Mouse (Mus musculus): ENCODE results near the gene Nmrk1.

Nmrk1 gene

GRCm38 (mm10) chr19:18617504-18617903 lies 14.2 kb upstream of the Nmrk1 start:
- no peak for DNase-seq

- DNase-seq, result no peak
These were observed 12.7 kb upstream of the Nmrk1 start for GRCm38 (mm10) chr19:18619060-18619459.

- no peak for DNase-seq
These were observed 12.1 kb upstream of the Nmrk1 start for GRCm38 (mm10) chr19:18619691-18620090.

GRCm38 (mm10) chr19:18623894-18624293 lies 7.9 kb upstream of the Nmrk1 start:
- no peak for DNase-seq

DNA sequence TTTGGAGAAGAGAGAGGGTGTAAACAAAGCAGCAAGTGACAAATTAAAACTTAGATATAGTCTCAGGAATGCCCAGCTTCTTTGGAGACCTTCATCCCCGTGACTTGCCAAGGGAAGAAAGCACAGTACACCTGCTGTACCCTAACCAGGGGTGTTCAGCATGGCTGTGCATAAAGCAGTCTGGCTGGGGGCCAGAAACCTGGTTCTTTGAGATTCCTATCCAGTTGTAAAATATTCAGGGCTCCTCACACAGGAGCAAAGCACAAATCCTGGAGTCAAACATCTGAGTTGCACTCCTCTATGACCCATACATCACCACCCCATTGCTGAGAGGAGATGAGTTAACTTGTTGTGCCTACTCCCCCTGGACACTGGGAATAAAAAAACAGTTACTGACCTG lies 2.2 kb upstream of the Nmrk1 start:
- DNase-seq, result peak; percentile 48 to 49

DNA sequence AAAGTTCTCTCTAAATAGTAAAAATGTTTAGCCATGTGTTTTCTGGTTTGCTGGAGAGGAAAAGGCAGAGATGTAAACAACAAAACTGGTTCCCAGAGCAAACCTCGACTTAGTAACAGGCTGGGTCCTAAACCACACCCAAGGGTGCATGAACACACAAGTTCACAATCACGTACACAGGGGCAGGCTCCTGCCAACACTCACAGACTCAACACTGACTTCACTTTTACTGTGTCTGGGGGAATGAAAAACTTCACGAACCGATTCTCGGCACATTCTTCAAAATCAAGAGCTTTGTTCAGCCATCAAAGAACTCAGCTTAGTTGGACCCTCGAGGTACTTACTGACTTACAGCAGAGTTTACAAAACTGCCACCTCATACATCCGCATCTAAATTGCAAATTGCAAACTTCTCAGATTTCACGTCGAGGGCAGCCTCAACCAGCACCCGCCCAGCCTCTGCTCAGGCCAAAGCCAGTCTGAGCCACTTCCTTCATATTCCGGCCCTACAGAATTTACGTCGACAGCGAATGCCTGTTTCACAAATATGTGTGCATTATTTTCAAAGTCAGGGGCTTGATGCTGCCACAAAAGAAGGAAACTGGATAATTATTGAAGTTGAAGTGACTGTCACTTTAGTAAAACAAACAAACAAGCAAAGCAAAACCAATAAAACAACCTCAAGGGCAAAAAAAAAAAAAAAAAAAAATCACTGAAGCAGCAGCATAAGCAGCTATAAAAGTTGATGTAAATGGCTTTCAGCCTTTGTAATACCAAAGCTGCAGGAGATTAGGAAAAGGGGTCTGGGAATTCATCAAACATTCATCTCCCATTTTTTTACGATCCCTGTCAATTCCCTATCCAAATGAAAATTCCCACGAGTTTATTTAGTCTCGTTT lies 1.3 kb upstream of the Nmrk1 start:
- no peak for DNase-seq

DNA sequence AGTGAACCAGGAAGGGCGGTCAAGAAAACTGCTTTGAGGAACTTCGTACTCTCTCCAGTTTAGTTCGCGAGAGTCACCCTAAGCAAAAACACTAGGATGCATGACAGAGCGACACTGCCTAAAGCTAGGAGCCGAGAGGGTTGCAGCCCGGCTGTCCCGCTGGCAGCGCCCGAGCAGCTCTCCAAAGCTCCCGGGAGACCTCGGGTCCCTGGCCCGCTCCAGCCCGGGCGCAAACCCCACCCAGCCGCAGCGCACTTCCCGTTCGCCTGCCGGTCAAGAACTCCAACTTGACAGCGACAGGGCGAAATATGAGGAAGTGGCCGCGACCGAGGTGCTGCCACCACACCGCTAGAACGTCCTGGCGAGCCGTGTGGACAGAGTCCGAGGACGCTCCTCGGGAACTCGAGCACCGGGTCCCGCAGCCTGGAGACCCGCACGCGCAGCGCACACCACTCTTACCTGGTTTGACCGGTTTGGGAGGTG lies 548 bp upstream of the Nmrk1 start:
- DNase-seq, result peak in 1 of 2 experiments; percentile 64

DNA sequence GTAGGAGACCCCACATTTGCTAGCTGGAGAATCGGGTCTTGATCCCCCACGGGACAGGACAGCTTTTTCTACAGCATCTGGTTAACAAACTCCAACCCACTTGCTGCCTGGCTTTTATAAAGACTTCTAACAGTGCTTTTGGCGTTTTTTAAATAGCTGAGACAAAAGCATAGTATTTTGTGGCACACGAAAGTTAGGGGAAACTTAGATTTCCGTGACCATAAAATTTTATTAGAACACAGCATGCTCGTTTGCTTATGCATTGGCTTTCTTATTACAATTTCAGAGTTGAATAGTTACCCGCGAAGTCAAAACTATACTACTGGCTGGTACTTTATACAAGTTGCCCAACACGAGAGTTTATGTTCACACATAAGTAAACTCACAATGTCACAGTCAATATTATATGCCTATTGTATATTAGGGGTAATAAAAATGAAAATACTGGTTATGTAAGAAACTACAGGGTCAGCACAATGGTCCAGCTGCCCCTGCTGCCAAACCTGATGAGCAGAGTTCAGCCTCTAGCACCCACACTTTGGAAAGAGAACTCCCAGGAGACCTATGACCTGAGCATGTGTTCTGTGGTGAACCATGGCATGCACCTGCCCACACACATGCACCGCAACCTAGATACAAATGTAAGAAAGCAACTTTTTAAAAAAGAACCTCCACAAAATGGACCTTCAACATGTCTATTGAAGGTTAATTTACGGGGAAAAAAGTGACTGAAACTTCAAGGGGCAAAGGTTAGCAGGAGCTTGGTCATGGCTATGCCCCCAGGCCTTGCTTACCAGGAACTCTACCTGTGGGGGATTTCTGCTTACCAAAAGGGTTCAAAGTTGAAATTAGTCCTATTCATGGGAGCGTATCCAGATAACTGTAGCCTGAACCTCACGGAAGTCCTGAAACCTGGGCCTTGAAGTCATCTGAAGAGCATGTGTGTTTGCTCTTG lies 758 bp downstream of the Nmrk1 start:
- no peak for DNase-seq

GRCm38 (mm10) chr19:18637954-18638353 lies 6.2 kb downstream of the Nmrk1 start:
- no peak for DNase-seq

- DNase-seq, result no peak
These were observed 7.2 kb downstream of the Nmrk1 start for GRCm38 (mm10) chr19:18638949-18639348.

DNA sequence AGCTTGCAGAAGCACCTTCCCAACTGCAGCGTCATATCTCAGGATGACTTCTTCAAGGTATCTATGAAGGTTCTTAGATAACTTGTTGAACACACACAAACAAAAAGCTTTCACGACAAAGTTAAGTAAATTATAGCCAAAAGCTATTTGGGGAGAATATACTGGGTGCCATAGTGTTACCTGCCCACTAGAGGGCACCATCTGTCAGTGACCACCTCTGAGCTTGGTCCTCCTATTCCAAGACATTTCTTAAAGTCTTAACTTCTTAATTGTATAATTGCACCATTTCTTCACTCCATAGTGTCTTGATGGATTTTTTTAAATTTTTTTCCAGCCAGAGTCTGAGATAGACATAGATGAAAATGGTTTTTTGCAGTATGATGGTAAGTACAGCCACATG lies 7.8 kb downstream of the Nmrk1 start:
- peak; percentile 43 to 55 for DNase-seq

DNA sequence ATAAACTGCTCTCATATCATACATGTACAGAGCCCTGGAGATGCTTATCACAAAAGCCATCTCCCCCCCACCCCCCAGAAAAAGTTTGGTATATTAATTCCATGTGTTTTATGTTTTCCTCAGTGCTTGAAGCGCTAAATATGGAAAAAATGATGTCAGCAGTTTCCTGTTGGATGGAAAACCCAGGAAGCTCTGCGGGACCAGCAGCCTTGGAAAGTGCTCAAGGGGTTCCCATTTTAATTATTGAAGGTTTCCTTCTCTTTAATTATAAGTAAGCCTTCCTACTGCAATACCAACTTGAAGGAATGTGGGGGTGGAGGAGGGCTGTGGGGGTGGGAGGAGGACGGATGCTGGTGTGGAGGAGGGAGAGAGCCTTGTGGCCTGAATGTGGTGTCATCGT lies 9.3 kb downstream of the Nmrk1 start:
- no peak for DNase-seq

DNA sequence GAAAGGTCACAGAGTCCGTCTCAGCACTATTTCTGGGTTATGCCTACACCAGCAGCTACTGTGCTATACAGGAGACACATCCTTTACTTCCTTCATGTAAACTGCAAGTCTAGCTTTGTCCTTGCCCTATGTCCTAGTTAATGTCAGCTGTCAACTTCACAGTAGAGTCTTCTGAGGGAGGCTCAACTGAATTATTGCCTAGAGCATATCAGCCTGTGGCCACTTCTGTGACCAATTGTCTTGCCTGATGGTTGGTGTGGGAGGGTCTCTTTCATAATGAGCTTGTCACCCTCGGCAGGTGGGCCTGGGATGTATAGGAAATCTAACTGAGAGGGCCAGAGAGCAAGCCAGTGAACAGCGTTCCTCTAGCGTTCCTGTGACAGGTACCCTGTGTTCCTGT lies 11.7 kb downstream of the Nmrk1 start:
- no peak for DNase-seq

GRCm38 (mm10) chr19:18644084-18644483 lies 12.3 kb downstream of the Nmrk1 start:
- DNase-seq, result no peak

- no peak for DNase-seq
These were observed 14.6 kb downstream of the Nmrk1 start for GRCm38 (mm10) chr19:18646397-18646796.

GRCm38 (mm10) chr19:18646853-18647420 lies 15.2 kb downstream of the Nmrk1 start:
- DNase-seq, result no peak

DNA sequence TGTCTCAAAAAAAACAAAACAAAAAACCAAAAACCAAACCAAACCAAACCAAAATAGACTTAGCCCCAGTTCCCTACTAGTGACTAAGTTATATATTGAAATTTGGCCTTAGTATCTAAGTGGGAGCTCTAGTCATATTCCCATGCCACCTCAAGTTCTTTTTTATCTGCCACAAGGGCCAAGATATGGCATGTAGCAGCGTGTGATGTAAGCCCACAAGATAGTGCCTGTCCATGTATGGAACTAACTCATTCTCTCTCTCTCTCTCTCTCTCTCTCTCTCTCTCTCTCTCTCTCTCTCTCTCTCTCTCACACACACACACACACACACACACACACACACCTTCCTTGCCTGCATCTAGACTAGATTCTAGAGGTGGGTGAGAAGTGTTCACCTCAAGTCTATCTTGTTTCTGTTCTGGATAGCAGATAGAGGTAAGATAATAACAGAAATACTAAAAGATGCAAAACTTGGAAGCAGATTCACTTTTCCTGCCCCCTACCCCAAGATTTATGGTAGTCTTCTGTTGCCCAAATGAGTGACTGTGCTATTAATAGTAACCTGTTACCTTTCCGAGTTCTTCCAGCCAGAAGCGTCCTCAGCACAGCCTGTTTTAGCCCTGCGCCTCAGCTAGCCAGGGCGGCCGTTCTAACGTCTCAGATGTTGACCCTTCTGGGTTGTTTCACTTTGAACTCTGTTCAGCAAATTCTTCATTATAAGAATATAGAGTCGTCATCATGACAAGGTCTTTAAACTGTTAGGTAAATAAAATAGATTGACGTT lies 16.2 kb downstream of the Nmrk1 start:
- DNase-seq, result no peak

DNA sequence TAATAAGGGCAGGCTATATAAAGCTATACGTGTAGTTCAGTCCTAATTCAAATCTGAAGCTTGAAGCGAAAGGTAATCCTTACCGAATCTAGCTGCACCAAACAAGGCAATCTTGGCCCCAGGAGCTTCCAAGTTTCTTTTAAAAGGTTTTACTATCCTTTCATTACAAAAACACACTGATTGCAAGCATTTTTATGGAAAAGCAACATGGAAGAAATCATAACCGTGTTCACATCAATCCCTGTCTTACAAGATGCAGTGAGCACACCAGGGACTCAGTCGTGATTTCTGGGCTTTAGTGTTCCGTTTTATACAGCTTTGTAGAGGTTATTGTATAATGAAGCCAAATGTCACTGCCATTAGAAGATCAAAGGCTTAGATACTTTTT lies 16.8 kb downstream of the Nmrk1 start:
- no peak for DNase-seq

DNA sequence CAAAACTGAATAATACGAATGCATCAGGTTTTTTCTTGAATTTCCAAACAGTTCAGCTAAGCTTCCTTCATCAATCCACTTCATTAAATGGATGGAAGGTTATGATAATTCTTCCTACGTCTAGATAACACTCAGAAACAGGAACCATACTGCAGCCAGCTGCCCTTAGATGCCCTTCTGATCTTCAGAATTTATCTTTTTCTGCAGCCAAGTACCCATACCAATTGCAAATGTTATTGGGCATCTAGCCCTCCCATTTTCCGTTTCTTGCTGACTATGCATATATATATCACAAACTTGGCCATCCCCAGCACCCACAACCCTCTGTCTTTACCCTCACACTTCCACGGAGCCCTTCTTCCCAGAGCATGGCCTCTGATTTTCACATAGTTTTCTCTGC lies 18.2 kb downstream of the Nmrk1 start:
- DNase-seq, result no peak

DNA sequence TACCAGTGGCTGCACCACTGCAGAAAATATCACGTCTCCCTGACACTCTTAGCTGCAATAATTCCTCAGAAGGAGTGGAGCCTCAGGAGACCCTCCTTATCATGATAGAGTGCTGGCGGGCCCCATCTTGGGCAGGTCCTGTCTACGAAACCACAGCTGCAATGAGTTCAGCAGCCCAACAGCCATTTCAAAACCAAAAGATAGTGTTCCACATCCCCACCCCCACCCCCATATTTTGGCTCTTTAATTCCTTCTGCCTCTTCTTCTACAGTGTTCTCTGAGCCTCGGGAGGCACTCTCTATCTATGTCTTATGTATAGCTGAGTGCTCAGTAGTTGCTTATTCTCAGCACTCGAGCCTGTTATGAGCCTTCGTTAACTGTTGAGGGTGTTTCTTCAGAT lies 18.7 kb downstream of the Nmrk1 start:
- no peak for DNase-seq

- DNase-seq, result peak; percentile 95
These were observed 20.8 kb downstream of the Nmrk1 start for GRCm38 (mm10) chr19:18652592-18652991.

DNA sequence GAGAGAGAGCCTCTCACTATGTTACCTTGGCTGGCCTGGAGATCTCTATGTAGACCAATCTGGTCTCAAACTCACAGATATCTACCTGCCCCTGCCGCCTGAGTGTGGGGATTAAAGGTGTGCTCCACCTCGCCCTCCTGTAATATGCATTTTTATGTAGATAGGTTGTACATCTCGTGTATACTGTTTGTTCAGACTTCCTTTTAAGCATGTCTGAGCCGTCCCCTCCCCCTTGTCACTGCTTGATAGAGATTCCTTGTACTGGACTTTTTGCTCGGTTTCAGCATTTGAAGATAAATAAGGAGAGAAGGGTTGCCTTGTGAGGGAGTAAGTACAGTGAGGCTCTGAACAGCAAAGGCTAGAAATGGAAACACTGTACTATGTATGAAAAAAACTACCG lies 21.3 kb downstream of the Nmrk1 start:
- peak; percentile 39 to 47 for DNase-seq
